Mouse (Mus musculus): ENCODE data around the gene Abcf1.

DNA sequence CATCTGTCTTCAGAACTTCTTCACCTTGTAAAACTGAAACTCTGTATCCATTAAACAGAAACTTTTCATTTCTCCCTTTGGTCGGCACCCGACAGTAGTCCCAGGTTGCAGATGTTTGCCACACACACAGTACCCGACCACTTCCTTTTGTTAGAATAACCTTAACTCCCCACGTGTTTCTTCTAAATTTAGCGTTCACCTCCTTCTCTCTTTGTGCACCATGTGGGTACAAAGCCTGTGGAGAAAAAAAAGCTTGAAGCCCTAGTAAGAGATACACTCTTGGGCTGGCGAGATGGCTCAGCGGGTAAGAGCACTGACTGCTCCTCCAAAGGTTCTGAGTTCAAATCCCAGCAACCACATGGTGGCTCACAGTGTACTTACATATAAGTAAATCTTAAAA lies 29.8 kb upstream of the Abcf1 start:
- TF ChIP-seq KAT2A (conservative IDR thresholded peaks at IDR 0.05; ENCODE audit: low read depth, low read length), result no peak
- no peak for TF ChIP-seq GATA1 (IDR thresholded peaks at IDR 0.05; ENCODE audit: low read depth, low read length)
- no peak for TF ChIP-seq POLR2A (IDR thresholded peaks at IDR 0.05; ENCODE audit: control insufficient read depth in 1 of 2, insufficient read depth in 1 of 2, low read depth in 1 of 2, low read length in 2 of 2, poor library complexity in 1 of 2)
- no peak for TF ChIP-seq E2F4 (IDR thresholded peaks at IDR 0.05; ENCODE audit: borderline replicate concordance, low read depth, low read length)
- no peak for TF ChIP-seq MAX (IDR thresholded peaks at IDR 0.05; ENCODE audit: low read length)
- no peak for TF ChIP-seq BHLHE40 (IDR thresholded peaks at IDR 0.05; ENCODE audit: borderline replicate concordance, low read depth, low read length)
- peak; percentile 93 for TF ChIP-seq TBP (IDR thresholded peaks at IDR 0.05; ENCODE audit: low read depth, low read length)
- no peak for TF ChIP-seq TAL1 (IDR thresholded peaks at IDR 0.05; ENCODE audit: low read length)
- TF ChIP-seq MAFK (IDR thresholded peaks at IDR 0.05; ENCODE audit: borderline replicate concordance, low read depth, low read length), result no peak
- no peak for TF ChIP-seq POLR2AphosphoS2 (IDR thresholded peaks at IDR 0.05; ENCODE audit: low read length)
- no peak for TF ChIP-seq EP300 (IDR thresholded peaks at IDR 0.05; ENCODE audit: low read depth in 1 of 2, low read length in 2 of 2)
- TF ChIP-seq ZC3H11A (IDR thresholded peaks at IDR 0.05; ENCODE audit: low read depth, low read length), result no peak
- no peak for TF ChIP-seq NELFE (IDR thresholded peaks at IDR 0.05; ENCODE audit: low read depth, low read length)
- TF ChIP-seq CTCF (IDR thresholded peaks at IDR 0.05 in 2 of 3, conservative IDR thresholded peaks at IDR 0.05 in 1 of 3; ENCODE audit: control insufficient read depth in 1 of 3, insufficient read depth in 1 of 3, low read depth in 2 of 3, low read length in 3 of 3, poor library complexity in 1 of 3, severe bottlenecking in 1 of 3), result no peak

Data from MEL (cell line).